Mouse (Mus musculus) hindbrain, embryonic 13.5 days (tissue): Measurements from ENCODE around the gene Zfp473. TPM values are rescaled to one million over a fixed set of nuclear protein-coding genes. Genes with fewer than 3 reads are reported as not detected.
"Not testable (repeated sequence)": the region's sequence is repeated elsewhere in the genome, so short reads cannot be mapped to it uniquely, and the experiment has no call there.

Experiments
- ATAC-seq: fragments of 200-750 bp; cut with Nextera tagmentation; 2 replicates; pipeline ENCODE4 v1.8.0; 2017; ENCODE audit warnings: moderate TSS enrichment; ENCODE audit not compliant: low FRiP score
- H3K27ac ChIP-seq: fragments of 300-500 bp; sonication (generic); 2 replicates; pipeline ENCODE4 v1.5.1; 2015; ENCODE audit warnings: inconsistent platforms, mild to moderate bottlenecking, moderate library complexity
- H3K27me3 ChIP-seq: fragments of 300-500 bp; sonication (generic); 2 replicates; pipeline ENCODE4 v1.6.1; 2015; ENCODE audit warnings: mild to moderate bottlenecking, inconsistent platforms
- H3K36me3 ChIP-seq: fragments of 300-500 bp; sonication (generic); 2 replicates; pipeline ENCODE4 v1.6.1; 2015; ENCODE audit warnings: mild to moderate bottlenecking, inconsistent platforms
- H3K4me1 ChIP-seq: fragments of 300-500 bp; sonication (generic); replicated peaks from 2 replicates; pipeline ENCODE4 v1.6.1; 2015; ENCODE audit warnings: inconsistent platforms
- H3K4me2 ChIP-seq: fragments of 300-500 bp; sonication (generic); 2 replicates; pipeline ENCODE4 v1.6.1; 2015; ENCODE audit warnings: inconsistent platforms, mild to moderate bottlenecking, moderate library complexity
- H3K4me3 ChIP-seq: fragments of 300-500 bp; sonication (generic); 2 replicates; pipeline ENCODE4 v1.5.1; 2015; ENCODE audit warnings: mild to moderate bottlenecking, inconsistent platforms
- H3K9ac ChIP-seq: fragments of 300-500 bp; sonication (generic); 2 replicates; pipeline ENCODE4 v1.6.1; 2015; ENCODE audit warnings: mild to moderate bottlenecking, inconsistent platforms
- H3K9me3 ChIP-seq: fragments of 300-500 bp; sonication (generic); 2 replicates; pipeline ENCODE4 v1.6.1; 2016; ENCODE audit warnings: inconsistent platforms
- WGBS: fragments of 180-500 bp; shearing (Covaris S2); methylation state at CpG from one replicate; pipeline ENCODE4 v1.1.7; 2015; 5-methylcytosine and 5-hydroxymethylcytosine counted together
- polyA plus RNA-seq: library from polyadenylated mRNA; unstranded; fragments of >200 nt; fragmentation: Nextera tagmentation; extraction: Ambion mirVana; gene quantifications from 2 replicates; pipeline ENCODE4 v1.2.1, GENCODE M21; 2015

Gene Zfp473
- 0.78 and 0.91 TPM in 2 replicates for polyA plus RNA-seq

DNA sequence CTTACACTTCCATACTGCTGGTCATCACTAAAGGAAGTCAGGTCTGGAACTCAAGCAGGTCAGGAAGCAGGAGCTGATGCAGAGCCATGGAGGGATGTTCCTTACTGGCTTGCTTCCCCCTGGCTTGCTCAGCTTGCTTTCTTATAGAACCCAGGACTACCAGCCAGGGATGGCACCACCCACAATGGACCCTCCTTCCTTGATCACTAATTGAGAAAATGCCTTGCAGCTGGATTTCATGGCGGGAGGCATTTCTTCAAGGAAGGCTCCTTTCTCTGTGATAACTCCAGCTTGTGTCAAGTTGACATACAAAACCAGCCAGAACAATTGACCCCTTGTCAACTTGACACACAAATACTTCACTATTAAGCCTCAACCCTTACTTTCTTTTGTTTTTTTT, at the start of gene Zfp473:
Zfp473 (minus strand) TSS at position 101 of the 400 bp plus-strand sequence.
- Histone ChIP-seq H3K4me1 (peaks cover 19% of the 10 kb centered on the region), H3K36me3 (peaks cover 39% of the 10 kb centered on the region), H3K9ac (0 out of 2 replicates have a peak within 1 kb of the TSS, but pooled peaks have one; percentile 24)
- H3K4me3 ChIP-seq, H3K9me3 ChIP-seq, H3K27me3 ChIP-seq, H3K4me2 ChIP-seq, H3K27ac ChIP-seq, ATAC-seq: not testable (repeated sequence)
- 80% methylated on average over 1 of the region's 1 CpGs for WGBS

DNA sequence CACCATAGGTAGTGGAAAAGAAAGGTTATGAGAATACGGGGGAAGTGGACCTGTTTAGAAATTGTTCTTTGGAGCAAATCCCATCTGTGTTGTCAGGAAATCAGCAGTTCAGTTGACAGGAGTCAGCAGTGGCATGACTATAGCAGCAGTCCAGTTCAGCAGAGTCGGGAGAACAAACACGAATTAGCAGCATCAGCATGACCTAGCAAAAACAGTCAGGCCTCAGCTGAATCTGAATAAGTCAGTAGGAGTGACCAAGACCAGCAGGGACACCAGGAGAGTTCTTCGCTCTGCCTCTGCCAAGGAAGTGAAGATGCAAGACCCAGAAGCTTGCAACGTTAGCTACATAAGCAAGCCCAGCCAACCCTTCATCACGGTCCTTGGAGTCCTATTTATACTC, 41.9 kb upstream of the Zfp473 start:
- ATAC-seq: no peak
- no peaks in the 10 kb centered on the region for H3K9me3 ChIP-seq
- H3K9ac ChIP-seq: no peak overlapping the region
- 88% methylated on average over 6 of the region's 6 CpGs for WGBS
- H3K27ac ChIP-seq: no peak overlapping the region
- H3K4me1 ChIP-seq: no peaks in the 10 kb centered on the region
- no peak overlapping the region for H3K4me3 ChIP-seq
- H3K27me3 ChIP-seq: no peaks in the 10 kb centered on the region
- no peaks in the 10 kb centered on the region for H3K36me3 ChIP-seq
- H3K4me2 ChIP-seq: no peak overlapping the region

DNA sequence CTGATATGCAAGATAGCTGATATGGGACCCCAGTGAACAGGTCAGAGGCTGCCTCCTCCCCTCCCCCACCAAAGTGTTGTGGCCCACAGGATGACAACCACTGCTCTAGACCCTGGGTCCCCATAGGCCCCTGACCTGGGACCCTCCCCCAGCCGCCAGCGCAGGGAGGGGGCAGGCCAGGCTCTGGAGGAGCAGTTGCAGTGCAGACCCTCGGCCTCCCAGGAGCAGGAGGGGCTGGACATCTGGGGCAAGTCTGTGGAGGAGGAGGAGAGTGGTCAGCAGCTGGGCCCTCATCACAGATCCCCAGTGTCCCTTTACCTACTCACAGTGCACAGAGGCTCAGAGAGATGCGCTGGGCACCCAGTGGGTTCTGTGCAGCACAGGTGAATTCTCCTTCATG, 39.2 kb upstream of the Zfp473 start:
- WGBS: 60% methylated on average over 4 of the region's 4 CpGs
- Histone ChIP-seq H3K36me3 (no peaks in the 10 kb centered on the region), H3K4me3 (no peak overlapping the region), H3K4me2 (no peak overlapping the region), H3K27me3 (no peaks in the 10 kb centered on the region), H3K27ac (no peak overlapping the region), H3K9ac (no peak overlapping the region), H3K9me3 (no peaks in the 10 kb centered on the region), H3K4me1 (no peaks in the 10 kb centered on the region)
- no peak for ATAC-seq

DNA sequence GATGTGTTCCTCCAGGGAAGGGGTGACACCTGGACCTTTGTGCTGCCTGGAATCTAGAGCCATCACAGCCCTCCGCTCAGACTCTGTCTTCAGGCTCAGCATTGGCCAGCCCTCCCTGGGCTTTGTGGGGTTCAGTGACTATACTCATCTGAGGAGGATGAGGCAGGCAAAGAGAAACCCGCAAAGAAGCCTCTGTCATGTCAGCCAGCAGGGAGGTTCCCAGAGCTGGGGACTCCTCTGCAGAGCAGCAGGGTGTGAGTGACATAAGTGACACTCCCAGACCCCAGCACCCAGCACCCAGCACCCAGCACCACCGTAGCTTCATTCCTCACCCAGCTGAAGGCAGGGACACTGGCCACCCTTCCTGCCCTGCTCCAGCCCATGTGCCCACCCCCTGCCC, 38.7 kb upstream of the Zfp473 start:
- Histone ChIP-seq H3K4me3 (no peak overlapping the region), H3K27me3 (no peaks in the 10 kb centered on the region), H3K27ac (no peak overlapping the region), H3K4me1 (no peaks in the 10 kb centered on the region), H3K4me2 (no peak overlapping the region), H3K9ac (no peak overlapping the region), H3K36me3 (no peaks in the 10 kb centered on the region), H3K9me3 (no peaks in the 10 kb centered on the region)
- ATAC-seq: no peak
- WGBS: 81% methylated on average over 3 of the region's 3 CpGs

DNA sequence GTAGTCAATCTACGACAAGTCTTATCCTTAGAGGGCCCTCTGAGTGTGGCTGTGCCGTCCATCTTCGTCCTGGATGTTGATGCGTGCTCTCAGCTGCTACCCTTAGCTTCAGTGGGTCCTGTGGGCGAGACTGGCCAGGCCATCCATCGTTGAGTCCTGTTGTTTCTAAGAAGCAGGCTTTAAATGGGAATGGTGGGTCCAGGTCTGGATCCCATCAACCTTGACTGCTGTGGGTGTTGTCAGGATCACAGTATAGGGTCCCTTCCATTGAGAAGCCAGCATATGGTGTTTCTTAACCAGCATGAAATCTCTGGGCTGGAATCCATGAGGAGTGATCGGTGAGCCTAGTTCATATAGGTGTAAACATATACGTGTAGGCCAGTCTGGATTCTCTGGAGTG, 29.3 kb upstream of the Zfp473 start:
- H3K4me2 ChIP-seq: no peak overlapping the region
- H3K9me3 ChIP-seq: no peaks in the 10 kb centered on the region
- no peak overlapping the region for H3K4me3 ChIP-seq
- no peaks in the 10 kb centered on the region for H3K4me1 ChIP-seq
- no peak overlapping the region for H3K27ac ChIP-seq
- no peak overlapping the region for H3K9ac ChIP-seq
- H3K27me3 ChIP-seq: no peaks in the 10 kb centered on the region
- peaks cover 36% of the 10 kb centered on the region for H3K36me3 ChIP-seq
- WGBS: 91% methylated on average over 8 of the region's 8 CpGs
- ATAC-seq: no peak

DNA sequence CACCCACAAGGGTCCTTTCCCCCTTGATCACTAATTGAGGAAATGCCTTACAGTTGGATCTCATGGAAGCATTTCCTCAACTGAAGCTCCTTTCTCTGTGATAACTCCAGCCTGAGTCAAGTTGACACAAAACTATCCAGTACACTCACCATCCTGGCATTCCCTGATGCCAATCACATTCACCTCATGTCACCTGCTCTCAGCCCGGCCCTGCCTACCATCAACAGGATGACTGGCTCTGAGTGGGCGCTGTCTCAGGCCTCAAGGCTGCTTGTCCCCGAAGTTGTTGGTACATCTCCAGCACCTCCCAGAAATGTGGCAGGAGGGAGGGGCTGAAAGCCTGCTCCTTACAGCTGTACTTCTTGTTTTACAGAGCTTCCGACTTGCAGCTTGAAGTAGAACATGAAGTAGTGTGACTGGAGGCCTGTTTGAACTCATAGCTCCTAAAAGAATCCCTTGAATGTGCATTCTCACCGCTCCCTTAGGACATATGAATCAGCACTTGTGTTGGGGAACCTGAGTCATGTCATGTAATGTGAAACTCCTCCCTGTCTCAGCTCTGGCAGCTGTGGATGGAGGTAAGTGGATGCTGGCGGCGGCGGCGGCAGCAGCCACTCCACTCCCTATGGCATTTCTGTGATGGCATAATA, 26.1 kb upstream of the Zfp473 start:
- ATAC-seq: no peak
- no peak overlapping the region for H3K9ac ChIP-seq
- no peaks in the 10 kb centered on the region for H3K9me3 ChIP-seq
- no peak overlapping the region for H3K4me3 ChIP-seq
- WGBS: 95% methylated on average over 9 of the region's 9 CpGs
- peaks cover 62% of the 10 kb centered on the region for H3K36me3 ChIP-seq
- no peak overlapping the region for H3K4me2 ChIP-seq
- H3K4me1 ChIP-seq: no peaks in the 10 kb centered on the region
- H3K27ac ChIP-seq: no peak overlapping the region
- no peaks in the 10 kb centered on the region for H3K27me3 ChIP-seq

DNA sequence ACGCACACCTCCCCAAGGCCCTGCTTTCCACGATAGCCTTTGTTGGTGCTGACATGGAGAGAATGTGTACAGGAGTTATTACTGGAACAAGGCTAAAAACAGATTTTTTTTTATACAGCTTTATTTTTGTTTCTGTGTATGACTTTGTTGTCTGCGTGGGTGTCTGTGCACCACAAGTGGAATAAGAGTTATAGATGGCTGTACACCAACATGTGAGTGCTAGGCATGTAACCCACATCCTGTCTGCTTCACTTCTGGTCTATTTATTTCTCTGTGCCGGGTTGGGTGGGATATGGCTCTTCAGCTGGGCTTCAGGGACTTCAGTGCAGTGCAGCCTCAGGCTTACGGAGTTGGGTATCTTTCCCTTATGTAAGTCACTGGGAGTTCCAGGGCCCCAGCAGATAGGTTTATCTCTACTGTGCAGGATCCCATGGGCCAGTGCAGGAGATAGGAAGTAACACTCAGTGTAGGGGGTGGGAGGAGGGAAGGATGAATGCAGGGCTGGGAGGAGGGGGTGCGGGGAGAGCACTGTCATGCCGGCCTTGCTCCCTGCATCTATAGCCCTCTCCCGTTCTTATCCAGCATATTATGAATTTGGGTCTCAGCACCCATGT, 21.8 kb upstream of the Zfp473 start:
- Histone ChIP-seq H3K4me1 (no peaks in the 10 kb centered on the region), H3K36me3 (peaks cover 90% of the 10 kb centered on the region), H3K4me3 (no peak overlapping the region), H3K27me3 (no peaks in the 10 kb centered on the region), H3K27ac (no peak overlapping the region), H3K9ac (no peak overlapping the region), H3K9me3 (no peaks in the 10 kb centered on the region), H3K4me2 (no peak overlapping the region)
- ATAC-seq: no peak
- 89% methylated on average over 8 of the region's 8 CpGs for WGBS

DNA sequence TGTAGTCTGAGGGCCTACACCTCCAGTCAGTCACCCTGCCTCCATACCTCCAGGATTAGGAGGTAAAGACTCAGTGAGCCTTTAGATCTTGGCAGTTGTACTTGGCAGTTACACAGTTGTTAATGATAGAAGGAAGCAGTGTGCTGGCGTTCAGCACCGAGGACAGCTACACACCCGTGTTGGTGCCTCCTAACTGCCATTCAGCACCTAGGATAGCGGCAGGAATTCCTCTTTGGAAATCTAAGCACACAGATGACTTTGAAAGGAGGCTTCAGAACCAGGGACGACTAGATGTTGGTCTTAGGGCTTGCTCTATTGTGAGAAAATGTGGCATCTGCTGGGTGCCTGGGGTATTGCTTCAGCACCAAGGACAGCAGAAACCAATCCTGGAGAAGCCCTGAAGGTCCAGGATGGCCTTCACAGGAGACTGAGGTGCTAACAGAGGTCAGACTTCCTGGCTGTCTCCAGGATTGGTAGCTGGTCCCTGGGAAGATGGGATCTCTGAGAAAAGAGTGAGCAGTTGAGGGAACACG, 19.3 kb upstream of the Zfp473 start:
- Histone ChIP-seq H3K27ac (no peak overlapping the region), H3K4me2 (no peak overlapping the region), H3K36me3 (peaks cover 92% of the 10 kb centered on the region), H3K4me1 (no peaks in the 10 kb centered on the region), H3K9me3 (no peaks in the 10 kb centered on the region), H3K9ac (no peak overlapping the region), H3K4me3 (no peak overlapping the region), H3K27me3 (no peaks in the 10 kb centered on the region)
- 19% methylated on average over 6 of the region's 6 CpGs for WGBS
- ATAC-seq: no peak

DNA sequence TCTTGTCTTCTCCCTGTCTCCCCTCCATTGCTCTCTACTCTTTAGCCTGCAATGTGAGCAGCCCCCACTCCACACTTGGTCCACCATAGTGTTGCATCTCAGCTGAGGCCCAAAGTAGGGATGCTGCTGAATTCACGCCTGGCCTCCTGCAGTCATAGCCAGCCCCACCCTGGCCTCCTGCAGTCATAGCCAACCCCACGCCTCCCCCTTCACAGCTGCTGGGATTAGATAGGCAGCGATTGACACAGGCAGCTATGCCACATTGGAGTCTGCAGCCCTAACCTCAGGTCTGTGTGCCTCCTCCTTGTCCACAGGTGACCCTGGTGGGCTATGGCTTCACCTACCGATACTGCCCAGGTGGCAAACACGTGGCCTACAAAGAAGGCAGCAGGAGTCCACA, 17.3 kb upstream of the Zfp473 start:
- 86% methylated on average over 5 of the region's 5 CpGs for WGBS
- H3K9me3 ChIP-seq: no peaks in the 10 kb centered on the region
- peaks cover 91% of the 10 kb centered on the region for H3K36me3 ChIP-seq
- no peak for ATAC-seq
- H3K4me3 ChIP-seq: no peak overlapping the region
- H3K4me2 ChIP-seq: no peak overlapping the region
- H3K27me3 ChIP-seq: no peaks in the 10 kb centered on the region
- no peak overlapping the region for H3K9ac ChIP-seq
- no peaks in the 10 kb centered on the region for H3K4me1 ChIP-seq
- H3K27ac ChIP-seq: no peak overlapping the region

DNA sequence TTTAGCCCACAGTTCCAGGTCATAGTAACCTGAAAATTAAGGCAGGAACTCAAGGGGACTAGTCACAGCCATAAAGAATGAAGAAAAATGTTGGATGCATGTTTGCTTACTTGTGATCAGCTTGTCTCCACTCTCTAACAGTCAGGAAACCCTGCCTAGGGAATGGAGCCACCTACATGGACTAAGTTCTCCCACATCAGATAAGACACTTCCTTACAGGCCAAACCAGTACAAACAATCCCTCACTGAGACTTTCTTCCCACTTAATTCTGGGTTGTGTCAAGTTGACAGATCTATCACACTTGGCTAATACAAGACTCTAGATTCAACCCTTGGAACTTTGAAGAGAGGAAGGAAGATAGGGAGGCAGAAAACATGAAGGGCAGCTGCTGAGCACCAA, 9.5 kb upstream of the Zfp473 start:
- no peak for ATAC-seq
- peaks cover 95% of the 10 kb centered on the region for H3K36me3 ChIP-seq
- no peaks in the 10 kb centered on the region for H3K9me3 ChIP-seq
- H3K4me3 ChIP-seq: no peak overlapping the region
- no peaks in the 10 kb centered on the region for H3K4me1 ChIP-seq
- no peak overlapping the region for H3K4me2 ChIP-seq
- H3K27me3 ChIP-seq: no peaks in the 10 kb centered on the region
- H3K27ac ChIP-seq: no peak overlapping the region
- no peak overlapping the region for H3K9ac ChIP-seq

DNA sequence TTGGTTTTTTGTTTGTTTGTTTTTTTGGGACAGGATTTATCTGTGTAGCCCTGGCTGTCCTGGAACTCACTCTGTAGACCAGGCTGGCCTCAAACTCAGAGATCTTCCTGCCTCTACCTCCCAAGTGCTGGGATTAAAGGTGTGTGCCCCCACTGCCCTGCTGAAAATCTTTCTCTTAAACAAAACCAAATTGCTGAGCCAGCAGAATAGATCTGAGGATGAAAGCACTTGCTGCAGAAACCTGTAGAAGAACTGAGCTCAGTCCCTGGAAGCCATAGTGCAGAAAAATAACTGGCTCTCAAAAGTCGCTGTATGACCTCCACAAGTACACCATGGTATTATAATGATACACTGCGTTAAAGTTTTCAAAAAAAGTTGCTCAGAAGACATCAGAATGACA, 6.3 kb upstream of the Zfp473 start:
- no peaks in the 10 kb centered on the region for H3K4me1 ChIP-seq
- H3K9me3 ChIP-seq: no peaks in the 10 kb centered on the region
- no peak overlapping the region for H3K4me3 ChIP-seq
- no peak overlapping the region for H3K27ac ChIP-seq
- H3K9ac ChIP-seq: no peak overlapping the region
- no peak overlapping the region for H3K4me2 ChIP-seq
- no peaks in the 10 kb centered on the region for H3K27me3 ChIP-seq
- no peak for ATAC-seq
- 85% methylated on average over 2 of the region's 2 CpGs for WGBS
- peaks cover 96% of the 10 kb centered on the region for H3K36me3 ChIP-seq

DNA sequence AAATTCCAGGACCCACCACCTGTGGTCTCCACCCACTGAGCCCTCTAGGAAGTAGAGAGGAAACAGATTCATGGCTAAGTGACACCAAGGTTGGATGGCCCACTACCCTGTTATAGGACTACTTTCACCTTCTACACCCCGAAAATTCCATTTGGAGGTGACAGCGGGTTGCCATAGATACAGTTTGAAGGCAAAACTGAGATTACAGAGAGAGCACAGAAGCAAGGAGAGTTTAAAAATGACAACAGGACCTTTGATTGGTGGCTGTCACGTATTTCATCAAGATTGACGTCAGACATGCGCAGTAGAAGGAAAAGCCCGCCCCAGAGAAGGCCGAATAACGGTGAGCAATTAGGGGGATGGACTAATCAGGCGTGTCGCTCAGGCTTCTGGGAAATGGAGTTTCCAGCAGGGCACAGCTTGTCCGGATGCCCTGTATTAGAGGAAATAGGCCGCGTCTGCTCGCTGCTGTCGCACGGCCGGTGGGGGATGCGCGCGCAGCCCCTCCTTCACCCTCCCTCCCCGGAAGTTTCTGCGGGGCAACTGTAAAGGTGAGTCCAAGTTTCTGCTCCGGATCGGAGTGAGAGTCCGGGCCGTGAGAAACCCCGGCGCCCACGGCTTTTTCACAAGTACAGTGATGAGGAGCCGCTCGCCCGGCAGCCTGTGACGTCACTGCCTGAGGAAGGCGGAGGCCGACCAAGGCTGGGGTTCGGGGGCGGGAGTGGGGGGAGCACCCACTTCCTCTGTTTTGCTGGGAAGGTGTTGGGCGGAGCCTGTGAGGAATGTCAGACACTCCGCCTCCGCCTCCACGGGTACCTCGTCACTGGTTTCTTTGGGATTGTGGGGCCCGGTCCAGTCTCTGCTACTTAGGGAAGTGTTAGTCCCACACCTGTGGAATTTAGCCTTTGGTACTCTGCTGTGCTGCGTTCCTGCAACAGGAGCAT, 2.5 kb downstream of the Zfp473 start, which contains the start of gene Vrk3:
Vrk3 (plus strand) TSS at position 313 of the 944 bp plus-strand sequence.
- no peaks in the 10 kb centered on the region for H3K9me3 ChIP-seq
- H3K4me1 ChIP-seq: peaks cover 36% of the 10 kb centered on the region
- H3K27me3 ChIP-seq: no peaks in the 10 kb centered on the region
- H3K9ac ChIP-seq: peak within 1 kb of the TSS; percentile 68
- H3K36me3 ChIP-seq: peaks cover 14% of the 10 kb centered on the region
- WGBS: under 1% methylated on average over 44 of the region's 44 CpGs
- peak; percentile 97 for ATAC-seq
- peak within 1 kb of the TSS; percentile 63 for H3K4me3 ChIP-seq
- peak within 1 kb of the TSS; percentile 59 for H3K4me2 ChIP-seq
- peak within 1 kb of the TSS; percentile 82 for H3K27ac ChIP-seq
